Mouse (Mus musculus) brain, adult 2 months (tissue): ENCODE measurements at regions not wholly inside any gene's neighbourhood (a gene's known extent, or its start where the extent isn't known, plus 50 kb on each side); places are given as distances from the start of the nearest gene placed in this dataset.

Experiments used
- DNase-seq: peaks from one replicate; pipeline ENCODE4 v3.0.0; 2011; ENCODE audit warnings: low read depth, low spot score

GRCm38 (mm10) chr11:23170813-23171212, 85.0 kb upstream of the Xpo1 start:
- no peak for DNase-seq

GRCm38 (mm10) chr11:23171760-23172159, 84.1 kb upstream of the Xpo1 start:
- DNase-seq, result no peak

- no peak for DNase-seq
Measured at GRCm38 (mm10) chr11:23181647-23182046, 74.2 kb upstream of the Xpo1 start.

- no peak for DNase-seq
Measured at GRCm38 (mm10) chr11:23185211-23185610, 70.6 kb upstream of the Xpo1 start.

GRCm38 (mm10) chr11:23201701-23202449, 54.0 kb upstream of the Xpo1 start:
- peak; percentile 33 for DNase-seq

GRCm38 (mm10) chr11:23203566-23203965, 52.3 kb upstream of the Xpo1 start:
- DNase-seq, result no peak

GRCm38 (mm10) chr11:23204041-23204440, 51.8 kb upstream of the Xpo1 start:
- no peak for DNase-seq
